Mouse (Mus musculus) G1E (cell line): ENCODE data around the gene Irf5. TPM values are rescaled to one million over a fixed set of nuclear protein-coding genes. Genes with fewer than 3 reads are reported as not detected.

Experiments used
- ATAC-seq: 2 replicates; pipeline ENCODE4 v1.8.0; 2016; ENCODE audit warnings: mild to moderate bottlenecking; ENCODE audit not compliant: insufficient number of reproducible peaks, poor library complexity, low FRiP score, severe bottlenecking; ENCODE audit errors: extremely low read depth
- DNase-seq: peaks from one replicate; pipeline ENCODE4 v3.0.0; 2012; ENCODE audit warnings: low spot score
- H3K27me3 ChIP-seq: 2 replicates; pipeline ENCODE4 v1.6.1; 2012; ENCODE audit warnings: mild to moderate bottlenecking, low read length, inconsistent platforms; ENCODE audit not compliant: insufficient read depth
- H3K36me3 ChIP-seq: replicated peaks from 2 replicates; pipeline ENCODE3; 2012; ENCODE audit warnings: mild to moderate bottlenecking, inconsistent platforms
- H3K4me1 ChIP-seq: 2 replicates; pipeline ENCODE4 v1.6.1; 2012; ENCODE audit warnings: low read depth, low read length, inconsistent platforms, mixed read lengths; ENCODE audit not compliant: insufficient read depth
- H3K4me3 ChIP-seq: 2 replicates; pipeline ENCODE4 v1.5.1; 2012; ENCODE audit warnings: low read depth, mild to moderate bottlenecking, inconsistent platforms, low read length, moderate library complexity, mixed read lengths
- H3K9me3 ChIP-seq: replicated peaks from 2 replicates; pipeline ENCODE4 v1.6.1; 2012; ENCODE audit warnings: inconsistent platforms
- CTCF ChIP-seq: IDR thresholded peaks from 2 replicates; pipeline ENCODE4 v1.5.1; 2012; ENCODE audit warnings: low read depth, low read length, inconsistent platforms, mixed read lengths
- GATA1 ChIP-seq: IDR thresholded peaks from 2 replicates; pipeline ENCODE4 v1.6.1; 2012; ENCODE audit warnings: borderline replicate concordance, low read length, inconsistent platforms, mixed read lengths
- GATA2 ChIP-seq: IDR thresholded peaks from 2 replicates; pipeline ENCODE4 v1.6.1; 2012; ENCODE audit warnings: low read depth, low read length, inconsistent platforms, borderline replicate concordance
- POLR2AphosphoS5 ChIP-seq: IDR thresholded peaks from 2 replicates; pipeline ENCODE4 v1.6.1; 2012; ENCODE audit warnings: low read depth, low read length, inconsistent platforms; ENCODE audit not compliant: insufficient replicate concordance
- TAL1 ChIP-seq: conservative IDR thresholded peaks from 2 replicates; pipeline ENCODE4 v1.6.1; 2012; ENCODE audit warnings: low read depth, low read length, inconsistent platforms, mixed read lengths
- polyA plus RNA-seq: library from polyadenylated mRNA; stranded (reverse); fragments of >175 nt; gene quantifications from 2 replicates; pipeline ENCODE4 v1.2.3, GENCODE M21; 2012
- total RNA-seq, 2 experiments: library from RNA; stranded (forward) in 1 of 2; stranded (reverse) in 1 of 2; fragments of 200-1000 nt in 1 of 2; fragments of >200 nt in 1 of 2; fragmentation: Nextera tagmentation in 1 of 2; gene quantifications; 2 replicates each; pipeline ENCODE4 v1.2.3; 2014 to 2017

Irf5 gene
- total and polyA plus RNA-seq, 3 experiments: 3.8 to 12.2 (median 6.4) TPM

- Histone ChIP-seq H3K36me3 (no peaks in the 10 kb centered on the region), H3K27me3 (peaks cover 43% of the 10 kb centered on the region), H3K9me3 (no peaks in the 10 kb centered on the region), H3K4me1 (peaks cover 19% of the 10 kb centered on the region), H3K4me3 (no peak overlapping the region)
- TF ChIP-seq CTCF (no peak), GATA1 (no peak), TAL1 (no peak), POLR2AphosphoS5 (no peak), GATA2 (no peak)
- no peak for ATAC-seq
- no peak for DNase-seq
These were observed 28.6 kb upstream of the Irf5 start for GRCm38 (mm10) chr6:29497791-29498190.

DNA sequence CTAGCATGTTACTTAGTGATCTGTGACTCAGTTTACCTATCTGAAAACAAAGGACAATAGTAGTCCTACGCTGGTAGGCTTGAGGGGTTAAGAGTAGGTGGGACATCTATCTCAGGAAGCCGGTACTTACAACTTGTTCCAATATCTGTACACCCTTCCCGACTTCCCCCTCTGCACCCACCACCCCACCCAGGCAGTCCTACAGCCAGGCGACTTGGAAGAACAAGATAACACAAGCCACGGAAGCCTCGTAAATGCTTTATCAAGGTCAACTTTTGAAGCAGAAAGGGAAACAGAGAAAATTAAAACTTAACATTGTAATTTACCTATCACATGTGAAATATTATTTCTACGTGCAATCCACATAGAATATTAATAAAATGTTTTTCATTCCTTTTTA, 26.2 kb upstream of the Irf5 start:
- H3K4me1 ChIP-seq: peaks cover 19% of the 10 kb centered on the region
- DNase-seq: no peak
- no peaks in the 10 kb centered on the region for H3K9me3 ChIP-seq
- H3K36me3 ChIP-seq: no peaks in the 10 kb centered on the region
- TF ChIP-seq POLR2AphosphoS5: no peak
- ATAC-seq: no peak
- H3K27me3 ChIP-seq: peaks cover 47% of the 10 kb centered on the region
- H3K4me3 ChIP-seq: no peak overlapping the region

- DNase-seq (no peak), ATAC-seq (no peak)
- H3K36me3 ChIP-seq: no peaks in the 10 kb centered on the region
- peaks cover 48% of the 10 kb centered on the region for H3K27me3 ChIP-seq
- H3K9me3 ChIP-seq: no peaks in the 10 kb centered on the region
- H3K4me3 ChIP-seq: no peak overlapping the region
- no peak for TF ChIP-seq POLR2AphosphoS5
- TF ChIP-seq TAL1: no peak
- no peak for TF ChIP-seq GATA1
- no peak for TF ChIP-seq GATA2
- no peak for TF ChIP-seq CTCF
- peaks cover 19% of the 10 kb centered on the region for H3K4me1 ChIP-seq
These were observed 25.6 kb upstream of the Irf5 start for GRCm38 (mm10) chr6:29500810-29501209.

DNA sequence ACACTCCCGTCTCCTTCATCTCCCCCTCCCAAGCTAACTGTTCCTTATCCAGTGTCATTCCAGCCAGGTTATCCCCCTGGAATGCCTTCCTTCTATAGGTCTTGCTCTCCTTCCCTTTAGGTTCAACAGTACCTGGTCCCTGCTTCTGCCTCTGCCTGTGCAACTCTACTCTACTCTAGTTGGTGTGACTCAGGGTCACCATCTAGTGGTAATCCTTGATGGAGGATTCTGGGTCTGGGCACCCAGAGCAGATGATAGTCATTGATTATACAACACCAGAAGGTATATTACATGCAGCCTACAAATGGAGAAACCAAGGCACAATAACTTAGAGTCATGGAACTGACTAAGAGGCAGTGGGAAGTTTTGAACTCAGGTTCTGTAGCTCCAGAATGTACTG, 24.8 kb upstream of the Irf5 start:
- DNase-seq: no peak
- no peak for ATAC-seq
- Histone ChIP-seq H3K36me3 (no peaks in the 10 kb centered on the region), H3K9me3 (no peaks in the 10 kb centered on the region), H3K27me3 (peaks cover 47% of the 10 kb centered on the region), H3K4me3 (no peak overlapping the region), H3K4me1 (peaks cover 16% of the 10 kb centered on the region)
- TF ChIP-seq GATA1: no peak
- TF ChIP-seq TAL1: no peak

DNA sequence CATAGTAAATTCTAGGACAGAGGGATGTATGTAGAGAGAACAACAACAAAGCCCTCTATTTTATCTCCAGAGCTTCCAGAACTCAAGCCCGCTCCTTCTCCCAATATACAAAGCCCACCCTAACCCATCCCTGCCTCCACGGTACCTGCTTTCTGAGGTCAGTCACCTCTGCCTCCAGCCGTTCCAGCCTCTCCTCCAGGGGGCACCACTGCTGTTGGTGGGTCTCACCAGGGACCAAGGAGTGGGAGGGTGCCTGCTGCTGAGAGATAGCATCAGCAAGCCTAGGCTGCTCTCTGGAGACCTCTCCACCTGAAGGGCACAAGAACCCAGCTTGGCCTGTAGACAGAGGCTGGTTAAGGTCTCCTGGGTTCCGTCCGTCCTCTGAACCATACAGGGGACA, 20.9 kb upstream of the Irf5 start:
- H3K36me3 ChIP-seq: no peaks in the 10 kb centered on the region
- TF ChIP-seq GATA2: no peak
- TF ChIP-seq POLR2AphosphoS5: no peak
- TF ChIP-seq TAL1: no peak
- TF ChIP-seq GATA1: no peak
- TF ChIP-seq CTCF: no peak
- no peak overlapping the region for H3K4me3 ChIP-seq
- H3K9me3 ChIP-seq: no peaks in the 10 kb centered on the region
- peaks cover 12% of the 10 kb centered on the region for H3K4me1 ChIP-seq
- no peak for DNase-seq
- ATAC-seq: no peak
- H3K27me3 ChIP-seq: peaks cover 59% of the 10 kb centered on the region

- ATAC-seq (no peak), DNase-seq (no peak)
- TF ChIP-seq POLR2AphosphoS5 (no peak), TAL1 (no peak), CTCF (no peak), GATA1 (no peak), GATA2 (no peak)
- Histone ChIP-seq H3K27me3 (peaks cover 61% of the 10 kb centered on the region), H3K36me3 (no peaks in the 10 kb centered on the region), H3K9me3 (no peaks in the 10 kb centered on the region), H3K4me1 (peaks cover 2% of the 10 kb centered on the region; the same call in 1 of the 2 replicates), H3K4me3 (no peak overlapping the region)
These were observed 19.6 kb upstream of the Irf5 start for GRCm38 (mm10) chr6:29506834-29507233.

DNA sequence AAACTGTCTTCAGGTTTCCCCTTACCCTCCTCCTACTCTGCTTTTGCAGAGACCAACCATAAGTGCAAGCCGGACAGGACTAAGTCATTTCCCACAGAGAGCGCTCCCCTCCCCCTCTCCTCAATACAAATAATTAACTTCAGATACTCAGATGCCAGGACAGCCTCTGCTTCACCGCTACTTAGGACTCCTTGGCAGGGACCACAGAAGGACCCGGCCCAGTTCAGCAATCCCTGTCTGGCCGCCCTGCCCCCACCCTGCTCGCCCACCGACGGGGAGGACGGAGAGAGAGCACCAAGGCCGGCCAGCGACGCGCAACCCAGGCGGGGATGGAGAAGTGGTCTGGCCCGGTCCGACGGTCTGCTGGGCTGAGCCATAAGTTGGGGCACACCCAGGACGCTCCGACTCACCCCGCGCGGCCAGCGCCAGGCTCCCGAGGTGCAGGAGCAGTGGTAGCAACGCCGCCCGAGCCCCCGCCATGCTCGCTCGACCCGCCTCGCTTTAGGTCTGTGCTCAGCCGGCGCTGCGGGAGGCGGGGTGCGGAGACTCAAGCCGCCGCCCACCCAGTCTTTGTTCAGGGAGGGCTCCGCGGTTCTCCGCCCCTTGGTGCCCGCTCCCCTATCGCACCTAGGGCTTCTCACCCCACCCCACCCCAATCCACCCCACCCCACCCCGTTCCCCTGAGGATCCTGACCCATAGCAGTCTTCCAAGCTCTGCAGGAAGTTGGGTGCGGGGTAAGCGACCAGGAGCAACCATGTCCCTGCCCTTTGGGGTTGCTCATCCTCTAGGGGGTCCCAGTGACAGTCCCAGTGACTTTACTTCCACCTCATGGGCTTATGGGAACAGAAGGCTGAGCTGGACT, 18.7 kb upstream of the Irf5 start, which contains the start of gene Kcp:
TSS of gene Kcp (minus strand) at position 506 of the 863 bp plus-strand sequence.
- H3K4me3 ChIP-seq: no peak within 1 kb of the TSS
- H3K27me3 ChIP-seq: peaks cover 58% of the 10 kb centered on the region
- TF ChIP-seq TAL1: no peak
- no peak for TF ChIP-seq GATA1
- no peak for TF ChIP-seq POLR2AphosphoS5
- no peak for TF ChIP-seq CTCF
- no peak for TF ChIP-seq GATA2
- peaks cover 2% of the 10 kb centered on the region; the same call in 1 of the 2 replicates for H3K4me1 ChIP-seq
- H3K9me3 ChIP-seq: no peaks in the 10 kb centered on the region
- ATAC-seq (no peak), DNase-seq (no peak)
- no peaks in the 10 kb centered on the region for H3K36me3 ChIP-seq
